Mouse (Mus musculus) intestine, postnatal 0 days (tissue): ENCODE results near the gene Mettl16. TPM values are rescaled to one million over a fixed set of nuclear protein-coding genes. Genes with fewer than 3 reads are reported as not detected.

ENCODE experiments used
- ATAC-seq: fragments of 200-750 bp; cut with Nextera tagmentation; 2 replicates; pipeline ENCODE4 v1.8.0; 2017; ENCODE audit warnings: mild to moderate bottlenecking, moderate TSS enrichment, moderate library complexity
- H3K27ac ChIP-seq: fragments of 300-500 bp; sonication (generic); 2 replicates; pipeline ENCODE4 v1.5.1; 2014; ENCODE audit warnings: mild to moderate bottlenecking, low read depth, low read length, moderate library complexity
- H3K27me3 ChIP-seq: fragments of 300-500 bp; sonication (generic); replicated peaks from 2 replicates; pipeline ENCODE4 v1.6.1; 2014; ENCODE audit warnings: low read length, mixed read lengths; ENCODE audit not compliant: control insufficient read depth, insufficient read depth
- H3K36me3 ChIP-seq: fragments of 300-500 bp; sonication (generic); 2 replicates; pipeline ENCODE4 v1.6.1; 2014; ENCODE audit warnings: mild to moderate bottlenecking, moderate library complexity; ENCODE audit not compliant: control insufficient read depth, insufficient read depth
- H3K4me1 ChIP-seq: fragments of 300-500 bp; sonication (generic); replicated peaks from 2 replicates; pipeline ENCODE4 v1.6.1; 2014; ENCODE audit warnings: antibody characterized with exemption, low read length, mixed read lengths; ENCODE audit not compliant: control insufficient read depth, insufficient read depth
- H3K4me2 ChIP-seq: fragments of 300-500 bp; sonication (generic); replicated peaks from 2 replicates; pipeline ENCODE4 v1.6.1; 2014; ENCODE audit warnings: low read depth, mild to moderate bottlenecking, moderate library complexity
- H3K4me3 ChIP-seq: fragments of 300-500 bp; sonication (generic); 2 replicates; pipeline ENCODE4 v1.5.1; 2014; ENCODE audit warnings: low read depth, low read length
- H3K9ac ChIP-seq: fragments of 300-500 bp; sonication (generic); 2 replicates; pipeline ENCODE4 v1.6.1; 2014; ENCODE audit warnings: mild to moderate bottlenecking, low read depth, low read length
- H3K9me3 ChIP-seq: fragments of 300-500 bp; sonication (generic); 2 replicates; pipeline ENCODE4 v1.6.1; 2016; ENCODE audit warnings: mixed run types; ENCODE audit not compliant: control insufficient read depth
- CTCF ChIP-seq: sonication (generic); IDR thresholded peaks from 2 replicates; pipeline ENCODE4 v1.5.1; 2016; ENCODE audit warnings: low read depth, mild to moderate bottlenecking, control low read depth, antibody characterized with exemption, moderate library complexity
- WGBS: fragments of 180-500 bp; shearing (Covaris S2); extraction: QIAGEN DNeasy Blood & Tissue Kit; methylation state at CpG from one replicate; pipeline ENCODE4 v1.1.7; 2014; 5-methylcytosine and 5-hydroxymethylcytosine counted together
- polyA plus RNA-seq: library from polyadenylated mRNA; unstranded; fragments of >200 nt; fragmentation: Nextera tagmentation; extraction: Ambion mirVana; gene quantifications from 2 replicates; pipeline ENCODE4 v1.2.1, GENCODE M21; 2015

Mettl16 gene
- polyA plus RNA-seq, 1 experiment from 2014 or later, result 9.6 TPM

DNA sequence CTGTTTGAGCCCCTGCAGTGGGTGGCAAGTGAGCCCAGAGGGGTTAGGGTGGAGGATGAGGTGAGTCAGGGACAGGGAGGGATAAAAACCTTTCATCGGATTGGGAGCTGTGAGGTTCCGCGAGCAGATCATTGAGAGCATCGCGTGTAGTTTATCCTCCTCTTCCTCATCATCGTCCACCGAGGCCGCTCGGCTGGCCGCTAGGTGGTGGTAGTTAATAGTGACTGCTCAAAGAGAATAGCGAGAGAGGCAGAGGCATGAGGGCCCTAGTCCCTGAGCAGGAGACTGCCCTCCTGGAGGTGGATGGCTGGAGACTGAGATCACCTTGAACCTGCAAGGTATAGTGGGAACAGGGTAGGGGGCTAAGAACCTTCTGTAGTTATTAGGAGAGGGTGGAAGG is 92.8 kb downstream of the Mettl16 start:
- no peak overlapping the region for H3K4me2 ChIP-seq
- peak; percentile 73 for TF ChIP-seq CTCF
- no peak for ATAC-seq

DNA sequence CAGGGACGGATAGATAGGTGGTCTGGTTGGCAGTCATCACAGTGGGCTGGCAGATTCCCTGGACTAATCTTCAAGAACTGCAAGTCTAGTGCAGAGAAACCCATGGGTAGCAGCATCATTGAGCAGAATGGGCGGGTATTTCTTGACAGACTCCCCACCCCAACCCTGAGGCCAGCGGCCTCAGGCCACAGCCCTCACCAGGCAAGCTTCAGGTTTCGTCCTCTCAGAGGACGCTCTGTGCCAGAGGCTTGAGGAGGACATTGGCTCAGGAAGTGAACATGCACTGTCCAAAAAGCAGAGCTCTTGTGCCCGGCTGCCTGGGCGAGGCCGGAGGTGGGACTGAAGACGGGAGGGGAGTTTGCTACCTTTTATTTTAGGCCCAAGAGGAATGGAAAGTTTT is 93.8 kb downstream of the Mettl16 start:
- Histone ChIP-seq H3K9ac (no peak overlapping the region), H3K4me3 (no peak overlapping the region), H3K36me3 (peaks cover 8% of the 10 kb centered on the region), H3K4me1 (no peaks in the 10 kb centered on the region), H3K27ac (no peak overlapping the region), H3K9me3 (no peaks in the 10 kb centered on the region), H3K4me2 (no peak overlapping the region), H3K27me3 (no peaks in the 10 kb centered on the region)
- no peak for TF ChIP-seq CTCF
- 92% methylated on average over 9 of the region's 9 CpGs for WGBS
- ATAC-seq, result no peak

More for the DNA sequence above, 92.8 kb downstream of the Mettl16 start:
- Histone ChIP-seq H3K4me3 (no peak overlapping the region), H3K4me1 (no peaks in the 10 kb centered on the region), H3K27ac (no peak overlapping the region), H3K27me3 (no peaks in the 10 kb centered on the region), H3K36me3 (peaks cover 8% of the 10 kb centered on the region), H3K9me3 (no peaks in the 10 kb centered on the region), H3K9ac (no peak overlapping the region)
- WGBS, result 25% methylated on average over 11 of the region's 11 CpGs

DNA sequence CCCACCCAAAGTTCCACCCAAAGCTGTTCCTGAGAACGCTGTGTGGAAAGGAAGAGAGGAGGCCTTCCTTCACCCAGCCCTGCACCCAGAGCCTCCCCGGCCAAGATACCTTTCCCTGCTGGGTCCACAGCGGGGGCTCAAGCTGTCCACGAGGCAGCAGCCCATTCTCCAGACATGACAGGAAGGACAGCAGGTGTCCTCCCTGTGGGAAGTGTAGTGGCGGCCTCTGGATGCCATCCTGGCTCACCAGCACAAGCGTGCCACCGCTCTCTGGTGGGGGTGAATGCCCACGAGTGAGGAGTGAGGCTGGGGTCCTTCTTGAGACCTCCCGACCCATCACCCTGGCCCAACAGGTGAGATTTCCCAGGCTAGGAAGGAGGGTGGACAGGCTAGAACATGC is 94.6 kb downstream of the Mettl16 start:
- Histone ChIP-seq H3K27me3 (no peaks in the 10 kb centered on the region), H3K27ac (no peak overlapping the region), H3K9ac (no peak overlapping the region), H3K36me3 (peaks cover 8% of the 10 kb centered on the region), H3K4me3 (no peak overlapping the region), H3K4me2 (no peak overlapping the region), H3K4me1 (no peaks in the 10 kb centered on the region), H3K9me3 (no peaks in the 10 kb centered on the region)
- ATAC-seq, result no peak
- no peak for TF ChIP-seq CTCF
- WGBS, result 87% methylated on average over 9 of the region's 9 CpGs

DNA sequence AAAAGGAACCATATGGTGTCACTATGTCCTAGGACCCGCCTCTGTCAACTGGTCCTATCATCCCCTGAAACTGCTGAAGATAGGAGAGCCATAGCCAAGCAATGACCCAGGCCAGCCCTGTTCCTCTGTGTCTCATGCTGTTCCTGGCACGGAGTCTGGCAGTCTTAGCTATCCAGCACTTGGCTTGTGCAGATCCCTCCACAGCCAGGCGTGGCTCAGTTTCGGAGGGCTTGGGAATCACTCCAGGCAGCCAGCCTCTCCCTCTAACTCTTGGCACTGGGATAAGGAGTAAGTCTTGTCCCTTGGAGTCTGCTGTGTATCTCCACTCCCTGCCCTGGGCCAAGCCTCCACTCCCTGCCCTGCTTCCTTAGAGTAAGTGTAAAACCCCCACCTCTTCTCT is 96.0 kb downstream of the Mettl16 start:
- Histone ChIP-seq H3K4me2 (no peak overlapping the region), H3K27me3 (no peaks in the 10 kb centered on the region), H3K36me3 (peaks cover 8% of the 10 kb centered on the region), H3K9me3 (no peaks in the 10 kb centered on the region), H3K27ac (no peak overlapping the region), H3K4me3 (no peak overlapping the region), H3K9ac (no peak overlapping the region), H3K4me1 (no peaks in the 10 kb centered on the region)
- ATAC-seq, result no peak
- 79% methylated on average over 4 of the region's 4 CpGs for WGBS
- TF ChIP-seq CTCF, result no peak

DNA sequence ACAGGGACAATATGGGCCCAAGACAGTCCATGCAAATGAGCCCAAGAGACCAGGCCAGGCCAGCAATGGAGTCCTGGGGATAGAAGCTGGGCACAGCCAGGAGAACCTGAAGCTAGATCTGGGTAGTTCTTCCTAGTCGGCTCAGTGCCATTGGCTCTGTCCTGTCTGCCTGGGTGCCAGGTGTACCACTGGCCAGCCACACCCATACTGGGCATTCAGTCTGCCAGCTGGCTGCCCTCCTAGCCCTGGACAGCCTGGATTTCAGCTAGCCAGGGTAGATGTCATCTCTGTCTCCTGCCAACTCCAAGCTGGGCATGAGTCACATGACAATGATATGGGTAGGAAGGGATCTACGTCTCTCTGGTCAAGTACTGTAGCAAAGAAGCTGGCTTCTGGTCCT is 96.6 kb downstream of the Mettl16 start:
- Histone ChIP-seq H3K4me1 (no peaks in the 10 kb centered on the region), H3K27me3 (no peaks in the 10 kb centered on the region), H3K4me2 (no peak overlapping the region), H3K4me3 (no peak overlapping the region), H3K9me3 (no peaks in the 10 kb centered on the region), H3K36me3 (peaks cover 8% of the 10 kb centered on the region), H3K27ac (no peak overlapping the region), H3K9ac (no peak overlapping the region)
- no peak for ATAC-seq
- 87% methylated on average over 2 of the region's 2 CpGs for WGBS
- no peak for TF ChIP-seq CTCF

DNA sequence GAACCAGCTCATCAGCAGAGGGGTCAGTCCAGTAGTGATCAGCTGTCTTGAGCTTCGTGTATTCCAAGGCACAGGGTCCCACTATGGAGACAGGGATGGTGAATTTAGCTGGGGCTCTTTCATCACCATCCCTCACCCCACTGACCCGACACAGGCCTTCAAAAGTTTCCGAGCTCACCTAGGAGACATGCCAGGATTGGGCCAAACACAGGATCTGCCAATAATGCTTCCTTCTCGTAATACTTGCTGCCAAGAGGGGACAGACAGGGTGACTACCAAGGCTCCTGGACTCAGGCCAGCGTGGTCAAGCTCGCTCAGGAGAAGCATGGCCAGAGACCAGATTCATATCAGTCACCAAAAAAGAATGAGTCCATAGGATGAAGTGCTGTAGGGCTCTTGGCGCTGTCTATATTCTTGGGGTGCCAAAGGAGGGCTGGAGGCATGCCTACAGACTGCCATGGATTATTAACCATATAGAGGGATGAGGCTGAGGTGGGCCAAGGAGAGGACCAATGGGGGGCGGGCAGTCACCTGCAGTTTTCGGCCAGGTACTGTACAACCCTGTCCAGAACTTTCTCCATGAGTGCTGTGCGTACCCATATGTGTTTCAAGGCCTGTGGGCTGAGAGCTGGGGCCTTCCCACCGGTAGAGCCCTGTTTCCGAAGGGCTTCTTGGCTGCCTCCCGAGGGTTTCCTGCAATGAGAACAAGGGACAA is 97.6 kb downstream of the Mettl16 start:
- Histone ChIP-seq H3K36me3 (peaks cover 8% of the 10 kb centered on the region; the same call in 1 of the 2 replicates), H3K9ac (no peak overlapping the region), H3K27me3 (no peaks in the 10 kb centered on the region), H3K27ac (no peak overlapping the region), H3K4me3 (no peak overlapping the region), H3K4me2 (no peak overlapping the region), H3K4me1 (no peaks in the 10 kb centered on the region), H3K9me3 (no peaks in the 10 kb centered on the region)
- WGBS, result 90% methylated on average over 13 of the region's 13 CpGs
- no peak for ATAC-seq
- TF ChIP-seq CTCF, result no peak
